Mouse (Mus musculus) liver, postnatal 0 days (tissue): ENCODE results near the gene Klhdc4. TPM values are rescaled to one million over a fixed set of nuclear protein-coding genes. Genes with fewer than 3 reads are reported as not detected.
A peak's percentile ranks its signal among the peaks of the same experiment; 100 is the strongest.

ENCODE experiments used
- ATAC-seq: fragments of 200-750 bp; cut with Nextera tagmentation; 2 replicates; pipeline ENCODE4 v1.8.0; 2017; ENCODE audit warnings: mild to moderate bottlenecking, moderate library complexity
- DNase-seq: peaks from one replicate; pipeline ENCODE4 v3.0.0-alpha.2; 2016
- H3K27ac ChIP-seq: fragments of 300-500 bp; sonication (generic); 2 replicates; pipeline ENCODE4 v1.5.1; 2014; ENCODE audit warnings: antibody characterized with exemption, moderate library complexity, mild to moderate bottlenecking, low read depth
- H3K27me3 ChIP-seq: fragments of 300-500 bp; sonication (generic); 2 replicates; pipeline ENCODE4 v1.6.1; 2014; ENCODE audit warnings: low read length, control low read depth, mixed read lengths; ENCODE audit not compliant: insufficient read depth
- H3K36me3 ChIP-seq: fragments of 300-500 bp; sonication (generic); replicated peaks from 2 replicates; pipeline ENCODE4 v1.6.1; 2014; ENCODE audit warnings: mild to moderate bottlenecking, control low read depth, low read length, moderate library complexity, mixed read lengths; ENCODE audit not compliant: insufficient read depth
- H3K4me1 ChIP-seq: fragments of 300-500 bp; sonication (generic); 2 replicates; pipeline ENCODE4 v1.6.1; 2014; ENCODE audit warnings: antibody characterized with exemption, mild to moderate bottlenecking, control low read depth; ENCODE audit not compliant: insufficient read depth
- H3K4me2 ChIP-seq: fragments of 300-500 bp; sonication (generic); 2 replicates; pipeline ENCODE4 v1.6.1; 2014; ENCODE audit warnings: low read depth, mild to moderate bottlenecking, low read length, moderate library complexity, mixed read lengths
- H3K4me3 ChIP-seq: fragments of 300-500 bp; sonication (generic); 2 replicates; pipeline ENCODE4 v1.5.1; 2014; ENCODE audit warnings: low read depth, low read length
- H3K9ac ChIP-seq: fragments of 300-500 bp; sonication (generic); replicated peaks from 2 replicates; pipeline ENCODE4 v1.6.1; 2014; ENCODE audit warnings: mild to moderate bottlenecking, moderate library complexity
- H3K9me3 ChIP-seq: fragments of 300-500 bp; sonication (generic); 2 replicates; pipeline ENCODE4 v1.6.1; 2016; ENCODE audit warnings: mild to moderate bottlenecking, control low read depth, low read length, mixed read lengths
- CTCF ChIP-seq: sonication (generic); IDR thresholded peaks from 2 replicates; pipeline ENCODE4 v1.5.1; 2016; ENCODE audit warnings: antibody characterized with exemption, low read depth
- EP300 ChIP-seq: IDR thresholded peaks from 2 replicates; pipeline ENCODE4 v1.6.1; 2016; ENCODE audit warnings: antibody characterized with exemption, low read depth, mild to moderate bottlenecking
- WGBS: fragments of 180-500 bp; shearing (Covaris S2); extraction: QIAGEN DNeasy Blood & Tissue Kit; methylation state at CpG from one replicate; pipeline ENCODE4 v1.1.7; 2014; ENCODE audit not compliant: insufficient replicate concordance; 5-methylcytosine and 5-hydroxymethylcytosine counted together
- polyA plus RNA-seq: library from polyadenylated mRNA; unstranded; fragments of >200 nt; fragmentation: Nextera tagmentation; extraction: Ambion mirVana; gene quantifications from 2 replicates; pipeline ENCODE4 v1.2.1, GENCODE M21; 2015

Gene Klhdc4
- polyA plus RNA-seq, 1 experiment from 2014 or later, result 8.7 TPM

DNA sequence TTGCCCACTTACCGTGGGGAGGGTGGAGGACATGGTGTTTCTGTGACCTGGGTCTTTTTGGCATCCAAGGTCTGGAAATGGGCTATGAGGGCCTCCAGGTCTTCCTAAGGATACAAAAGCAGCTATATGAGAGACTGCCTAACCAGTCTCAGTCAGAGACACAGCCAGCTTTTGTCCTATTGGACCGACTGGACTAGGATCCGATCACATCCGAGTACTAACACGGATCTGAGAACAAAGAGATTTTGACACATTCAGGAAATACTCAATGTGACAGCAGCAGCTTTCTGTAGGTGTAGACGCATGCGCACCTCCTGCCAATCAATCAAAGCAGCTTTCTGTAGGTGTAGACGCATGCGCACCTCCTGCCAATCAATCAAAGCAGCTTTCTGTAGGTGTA is 7.6 kb downstream of the Klhdc4 start:
- no peak for TF ChIP-seq EP300
- TF ChIP-seq CTCF, result no peak
- H3K4me2 ChIP-seq, result no peak overlapping the region
- no peak for DNase-seq
- H3K4me1 ChIP-seq, result no peaks in the 10 kb centered on the region
- peaks cover 16% of the 10 kb centered on the region for H3K36me3 ChIP-seq
- no peaks in the 10 kb centered on the region for H3K27me3 ChIP-seq
- H3K9ac ChIP-seq, result no peak overlapping the region
- no peak overlapping the region for H3K4me3 ChIP-seq
- WGBS, result 89% methylated on average over 8 of the region's 9 CpGs
- no peaks in the 10 kb centered on the region for H3K9me3 ChIP-seq
- H3K27ac ChIP-seq, result no peak overlapping the region
- ATAC-seq, result no peak

- Histone ChIP-seq H3K9me3 (no peaks in the 10 kb centered on the region), H3K4me3 (no peak overlapping the region), H3K4me2 (no peak overlapping the region), H3K27me3 (no peaks in the 10 kb centered on the region), H3K4me1 (no peaks in the 10 kb centered on the region), H3K27ac (no peak overlapping the region), H3K36me3 (peaks cover 16% of the 10 kb centered on the region), H3K9ac (no peak overlapping the region)
- DNase-seq (no peak), ATAC-seq (no peak)
- 87% methylated on average over 11 of the region's 11 CpGs for WGBS
- TF ChIP-seq CTCF (no peak), EP300 (no peak)
Measured at GRCm38 (mm10) chr8:121821320-121821719, 8.0 kb downstream of the Klhdc4 start.

- no peak overlapping the region for H3K4me3 ChIP-seq
- WGBS, result 86% methylated on average over 6 of the region's 6 CpGs
- no peak for ATAC-seq
- H3K9me3 ChIP-seq, result no peaks in the 10 kb centered on the region
- H3K36me3 ChIP-seq, result peaks cover 16% of the 10 kb centered on the region
- no peaks in the 10 kb centered on the region for H3K27me3 ChIP-seq
- H3K27ac ChIP-seq, result no peak overlapping the region
- no peak overlapping the region for H3K4me2 ChIP-seq
- H3K4me1 ChIP-seq, result no peaks in the 10 kb centered on the region
- no peak for DNase-seq
- no peak for TF ChIP-seq CTCF
- TF ChIP-seq EP300, result no peak
- H3K9ac ChIP-seq, result no peak overlapping the region
Measured at GRCm38 (mm10) chr8:121820840-121821239, 8.5 kb downstream of the Klhdc4 start.

GRCm38 (mm10) chr8:121818226-121818625 is 11.1 kb downstream of the Klhdc4 start:
- no peak overlapping the region for H3K4me3 ChIP-seq
- H3K4me1 ChIP-seq, result no peaks in the 10 kb centered on the region
- no peak overlapping the region for H3K4me2 ChIP-seq
- 75% methylated on average over 7 of the region's 7 CpGs for WGBS
- H3K9ac ChIP-seq, result no peak overlapping the region
- no peaks in the 10 kb centered on the region for H3K27me3 ChIP-seq
- H3K36me3 ChIP-seq, result peaks cover 28% of the 10 kb centered on the region
- no peak for ATAC-seq
- no peak for DNase-seq
- TF ChIP-seq EP300 (no peak), CTCF (0 out of 2 replicates have a peak, but pooled peaks have one; percentile 19)
- H3K27ac ChIP-seq, result no peak overlapping the region
- no peaks in the 10 kb centered on the region for H3K9me3 ChIP-seq

DNA sequence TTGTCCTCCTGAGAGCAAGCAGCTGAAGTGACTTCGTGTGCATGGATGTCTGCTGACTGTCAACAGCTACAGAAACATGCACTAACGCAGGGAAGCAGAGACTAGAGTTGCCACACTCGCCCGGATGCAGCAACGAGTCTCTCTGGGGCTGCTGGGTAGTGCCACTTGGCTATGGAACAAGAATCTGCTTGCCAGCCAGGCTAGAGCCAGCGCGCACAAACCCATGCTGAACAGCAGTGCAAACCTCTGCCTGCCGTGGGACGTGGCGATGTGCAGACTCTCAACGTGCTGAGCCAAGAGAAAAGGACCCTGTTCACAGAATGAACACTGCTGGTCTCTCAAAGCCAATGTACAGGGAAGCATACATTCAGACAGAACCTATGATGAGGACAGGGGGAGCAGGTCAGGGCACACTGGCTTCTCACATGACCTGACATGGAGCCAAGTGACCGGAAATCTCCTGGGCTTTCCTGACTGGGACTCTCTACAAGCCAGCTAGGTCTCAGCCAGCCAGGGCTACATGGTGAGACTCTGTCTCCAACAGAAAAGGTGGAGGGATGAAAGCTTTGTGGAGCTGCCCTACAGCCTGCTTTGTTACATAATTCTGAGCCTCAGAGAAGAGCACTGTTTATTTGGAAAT is 17.3 kb downstream of the Klhdc4 start:
- ATAC-seq (no peak), DNase-seq (no peak)
- TF ChIP-seq CTCF, result no peak
- TF ChIP-seq EP300, result no peak
- no peaks in the 10 kb centered on the region for H3K9me3 ChIP-seq
- H3K4me1 ChIP-seq, result no peaks in the 10 kb centered on the region
- 88% methylated on average over 12 of the region's 12 CpGs for WGBS
- H3K4me2 ChIP-seq, result no peak overlapping the region
- H3K27me3 ChIP-seq, result no peaks in the 10 kb centered on the region
- peaks cover 17% of the 10 kb centered on the region for H3K36me3 ChIP-seq
- H3K9ac ChIP-seq, result no peak overlapping the region
- no peak overlapping the region for H3K4me3 ChIP-seq
- H3K27ac ChIP-seq, result no peak overlapping the region

DNA sequence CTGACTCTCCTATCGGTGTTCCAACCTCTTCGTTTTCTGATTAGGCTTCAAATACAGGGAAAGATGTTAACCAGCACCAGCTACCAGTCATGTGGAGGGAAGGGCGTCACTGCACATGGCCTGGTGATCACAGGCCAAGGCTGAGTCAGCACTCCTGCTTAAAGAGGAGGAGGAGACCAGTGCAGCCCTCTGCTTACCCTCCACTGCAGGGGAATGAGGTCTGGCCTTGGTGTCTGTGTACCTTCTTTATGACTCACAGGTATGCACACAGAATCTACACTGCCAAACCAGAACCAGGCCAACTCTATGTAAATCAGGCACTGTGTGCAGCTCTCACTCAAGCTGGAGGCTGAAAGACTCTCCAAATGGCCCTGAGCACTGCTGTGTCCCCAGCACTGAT is 17.9 kb downstream of the Klhdc4 start:
- WGBS, result 87% methylated on average over 3 of the region's 3 CpGs
- H3K4me3 ChIP-seq, result no peak overlapping the region
- H3K9ac ChIP-seq, result no peak overlapping the region
- no peak overlapping the region for H3K4me2 ChIP-seq
- ATAC-seq (no peak), DNase-seq (no peak)
- H3K36me3 ChIP-seq, result peaks cover 17% of the 10 kb centered on the region
- H3K27me3 ChIP-seq, result no peaks in the 10 kb centered on the region
- H3K4me1 ChIP-seq, result no peaks in the 10 kb centered on the region
- H3K27ac ChIP-seq, result no peak overlapping the region
- no peak for TF ChIP-seq EP300
- TF ChIP-seq CTCF, result no peak
- H3K9me3 ChIP-seq, result no peaks in the 10 kb centered on the region
